ENCODE assay signal across 27 mouse cellular contexts in the genomic region with DNA sequence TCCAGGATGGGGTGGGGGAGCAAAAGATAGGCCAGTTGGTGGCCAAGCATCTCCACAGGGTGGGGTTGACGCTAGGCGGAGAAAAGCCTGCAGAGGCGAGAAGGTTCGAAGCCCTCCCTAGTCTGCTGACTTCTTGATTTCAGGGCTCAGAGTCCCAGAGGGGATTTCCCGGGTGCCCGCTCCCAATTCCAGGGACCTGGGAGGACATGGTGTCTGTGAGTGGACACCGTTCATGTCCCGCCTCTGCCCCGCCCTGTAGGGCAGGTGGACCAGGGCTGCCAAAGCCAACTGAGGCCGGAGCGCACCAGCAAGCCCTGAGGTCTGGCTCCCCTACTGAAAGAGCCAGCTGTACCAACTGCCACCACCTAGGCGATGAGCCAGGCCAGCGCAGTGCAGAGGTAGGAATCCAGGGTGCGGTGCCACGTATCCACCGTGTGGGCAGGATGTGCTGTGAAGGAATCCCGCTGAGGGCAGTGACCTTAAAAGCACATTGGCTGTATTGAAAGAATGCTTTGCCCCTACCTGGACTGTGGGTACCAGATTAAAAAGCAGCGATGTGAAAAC. TPM values are rescaled to one million over a fixed set of nuclear protein-coding genes. Genes with fewer than 3 reads are reported as not detected.
DNase-seq lines count a peak whose midpoint lies in the region; ATAC-seq and TF ChIP-seq lines count a peak whose summit lies in the region.
"Had no signal": no experiment of that assay in that cellular context is flagged by ENCODE, and none has a peak within 500 bp of the region (broad histone marks: within the 10 kb centered on the region; RNA-seq: fewer than 3 reads in every experiment).

No protein-coding gene starts in this region.

- no peak for ATAC-seq in forebrain, embryonic 11.5 days (replicated peaks; ENCODE audit: low FRiP score)
- ATAC-seq in forebrain, embryonic 14.5 days, result no peak
- ATAC-seq in hindbrain, postnatal 0 days, result no peak
- no peak for ATAC-seq in midbrain, embryonic 11.5 days (ENCODE audit: low FRiP score)
- ATAC-seq in midbrain, embryonic 15.5 days (replicated peaks), result no peak
- ATAC-seq: CD4-positive, CD25-positive, alpha-beta regulatory T cell, adult 4 months; forebrain, embryonic 15.5 days; forebrain, postnatal 0 days had no signal

- H3K36me3 ChIP-seq in forebrain, embryonic 11.5 days (ENCODE audit: control insufficient read depth, insufficient read depth, low read length), result no peaks in the 10 kb centered on the region
- H3K36me3 ChIP-seq in forebrain, embryonic 14.5 days (ENCODE audit: control insufficient read depth, insufficient read depth, low read length), result no peaks in the 10 kb centered on the region
- H3K36me3 ChIP-seq in hindbrain, embryonic 10.5 days, result no peaks in the 10 kb centered on the region
- no peaks in the 10 kb centered on the region for H3K36me3 ChIP-seq in hindbrain, postnatal 0 days (ENCODE audit: insufficient read depth, low read length)
- no peaks in the 10 kb centered on the region for H3K36me3 ChIP-seq in midbrain, embryonic 11.5 days (ENCODE audit: control insufficient read depth, insufficient read depth, low read length)
- no peaks in the 10 kb centered on the region for H3K36me3 ChIP-seq in midbrain, embryonic 15.5 days (replicated peaks)
- H3K36me3 ChIP-seq: embryonic facial prominence, embryonic 13.5 days; embryonic facial prominence, embryonic 15.5 days; forebrain, embryonic 12.5 days; forebrain, embryonic 15.5 days had no signal

- WGBS in forebrain, embryonic 11.5 days, result 6% methylated on average over 18 of the region's 18 CpGs
- WGBS in forebrain, embryonic 14.5 days, result 9% methylated on average over 18 of the region's 18 CpGs
- 6% methylated on average over 18 of the region's 18 CpGs for WGBS in hindbrain, embryonic 10.5 days
- WGBS in hindbrain, postnatal 0 days, result 4% methylated on average over 18 of the region's 18 CpGs
- WGBS in midbrain, embryonic 11.5 days, result 7% methylated on average over 18 of the region's 18 CpGs
- WGBS in midbrain, embryonic 15.5 days, result 9% methylated on average over 18 of the region's 18 CpGs

- TF ChIP-seq CTCF in hindbrain, postnatal 0 days (IDR thresholded peaks at IDR 0.05; ENCODE audit: low read depth), result no peak

- peaks cover 13% of the 10 kb centered on the region for H3K4me1 ChIP-seq in forebrain, embryonic 11.5 days (replicated peaks; ENCODE audit: control insufficient read depth, insufficient read depth, low read length)
- peaks cover 7% of the 10 kb centered on the region; the same call in 1 of the 2 replicates for H3K4me1 ChIP-seq in forebrain, embryonic 14.5 days (ENCODE audit: control insufficient read depth, insufficient read depth, low read length)
- peaks cover 24% of the 10 kb centered on the region for H3K4me1 ChIP-seq in hindbrain, embryonic 10.5 days (replicated peaks)
- no peaks in the 10 kb centered on the region for H3K4me1 ChIP-seq in hindbrain, postnatal 0 days (ENCODE audit: insufficient read depth, low read length)
- peaks cover 10% of the 10 kb centered on the region for H3K4me1 ChIP-seq in midbrain, embryonic 11.5 days (ENCODE audit: control insufficient read depth, insufficient read depth, low read length)
- H3K4me1 ChIP-seq in midbrain, embryonic 15.5 days, result peaks cover 16% of the 10 kb centered on the region

- H3K4me2 ChIP-seq in forebrain, embryonic 11.5 days (ENCODE audit: low read depth, low read length, severe bottlenecking), result no peak overlapping the region
- no peak overlapping the region for H3K4me2 ChIP-seq in forebrain, embryonic 14.5 days (ENCODE audit: low read length)
- no peak overlapping the region for H3K4me2 ChIP-seq in hindbrain, postnatal 0 days (ENCODE audit: low read depth, low read length)
- no peak overlapping the region for H3K4me2 ChIP-seq in midbrain, embryonic 11.5 days
- H3K4me2 ChIP-seq in midbrain, embryonic 15.5 days, result no peak overlapping the region
- H3K4me2 ChIP-seq: embryonic facial prominence, embryonic 13.5 days; embryonic facial prominence, embryonic 15.5 days; forebrain, embryonic 12.5 days; forebrain, embryonic 15.5 days had no signal

- no peak overlapping the region for H3K27ac ChIP-seq in forebrain, embryonic 11.5 days (ENCODE audit: low read depth, low read length)
- no peak overlapping the region for H3K27ac ChIP-seq in forebrain, embryonic 14.5 days (ENCODE audit: low read depth, low read length)
- no peak overlapping the region for H3K27ac ChIP-seq in hindbrain, embryonic 10.5 days
- no peak overlapping the region for H3K27ac ChIP-seq in hindbrain, postnatal 0 days
- no peak overlapping the region for H3K27ac ChIP-seq in midbrain, embryonic 11.5 days (ENCODE audit: low read depth, low read length)
- H3K27ac ChIP-seq in midbrain, embryonic 15.5 days, result no peak overlapping the region
- H3K27ac ChIP-seq: embryonic facial prominence, embryonic 13.5 days; embryonic facial prominence, embryonic 15.5 days; forebrain, embryonic 12.5 days; forebrain, embryonic 15.5 days had no signal

- H3K27me3 ChIP-seq in forebrain, embryonic 11.5 days (ENCODE audit: control insufficient read depth, insufficient read depth, low read length), result peaks cover 67% of the 10 kb centered on the region
- peaks cover 53% of the 10 kb centered on the region for H3K27me3 ChIP-seq in forebrain, embryonic 14.5 days (replicated peaks; ENCODE audit: control insufficient read depth, insufficient read depth, low read length)
- H3K27me3 ChIP-seq in hindbrain, embryonic 10.5 days (ENCODE audit: insufficient read depth, poor library complexity, severe bottlenecking), result peaks cover 100% of the 10 kb centered on the region
- H3K27me3 ChIP-seq in hindbrain, postnatal 0 days (ENCODE audit: insufficient read depth, low read length), result peaks cover 68% of the 10 kb centered on the region
- H3K27me3 ChIP-seq in midbrain, embryonic 11.5 days (ENCODE audit: control insufficient read depth, insufficient read depth, low read length), result peaks cover 79% of the 10 kb centered on the region
- peaks cover 85% of the 10 kb centered on the region for H3K27me3 ChIP-seq in midbrain, embryonic 15.5 days (replicated peaks)

- no peaks in the 10 kb centered on the region for H3K9me3 ChIP-seq in forebrain, embryonic 11.5 days (ENCODE audit: control insufficient read depth, low read length)
- H3K9me3 ChIP-seq in forebrain, embryonic 14.5 days (replicated peaks; ENCODE audit: control insufficient read depth, low read length), result no peaks in the 10 kb centered on the region
- H3K9me3 ChIP-seq in hindbrain, embryonic 10.5 days, result no peaks in the 10 kb centered on the region
- no peaks in the 10 kb centered on the region for H3K9me3 ChIP-seq in hindbrain, postnatal 0 days (ENCODE audit: low read length)
- no peaks in the 10 kb centered on the region for H3K9me3 ChIP-seq in midbrain, embryonic 11.5 days (ENCODE audit: control insufficient read depth, low read length)
- no peaks in the 10 kb centered on the region for H3K9me3 ChIP-seq in midbrain, embryonic 15.5 days
- H3K9me3 ChIP-seq: embryonic facial prominence, embryonic 13.5 days; embryonic facial prominence, embryonic 15.5 days; forebrain, embryonic 12.5 days; forebrain, embryonic 15.5 days had no signal

- peak; percentile 52 for DNase-seq in forebrain, embryonic 11.5 days (ENCODE audit: low spot score)
- no peak for DNase-seq in forebrain, embryonic 14.5 days (ENCODE audit: low spot score)
- DNase-seq in hindbrain, embryonic 10.5 days (ENCODE audit: low spot score), result peak; percentile 17
- no peak for DNase-seq in hindbrain, postnatal 0 days (ENCODE audit: low spot score)
- peak; percentile 84 for DNase-seq in midbrain, embryonic 11.5 days (ENCODE audit: low spot score, missing footprints)
- peak; percentile 5 for DNase-seq in retina, postnatal 1 day
- DNase-seq in retina, embryonic 14.5 days (ENCODE audit: low spot score), result no peak
- DNase-seq: adrenal gland, adult 2 months; adrenal gland, postnatal 10 days; adrenal gland, postnatal 25 days; B cell, adult 2 months; cerebellum, adult 11 months; cerebellum, adult 18-20 months; cerebellum, adult 8-10 months; cerebellum, adult 9-11 months; cerebellum, postnatal 14 days; cerebellum, postnatal 36 days; embryo, embryonic 11 days; forebrain, postnatal 0 days had no signal

- H3K9ac ChIP-seq in forebrain, embryonic 11.5 days (ENCODE audit: low read length), result no peak overlapping the region
- no peak overlapping the region for H3K9ac ChIP-seq in forebrain, embryonic 14.5 days (ENCODE audit: low read length)
- H3K9ac ChIP-seq in hindbrain, postnatal 0 days (replicated peaks; ENCODE audit: low read length), result no peak overlapping the region
- H3K9ac ChIP-seq in midbrain, embryonic 11.5 days (ENCODE audit: low read length), result no peak overlapping the region
- H3K9ac ChIP-seq in midbrain, embryonic 15.5 days, result no peak overlapping the region
- H3K9ac ChIP-seq: embryonic facial prominence, embryonic 13.5 days; embryonic facial prominence, embryonic 15.5 days; forebrain, embryonic 12.5 days; forebrain, embryonic 15.5 days; forebrain, postnatal 0 days had no signal

- H3K4me3 ChIP-seq in forebrain, embryonic 11.5 days (ENCODE audit: low read depth, low read length), result no peak overlapping the region
- H3K4me3 ChIP-seq in forebrain, embryonic 14.5 days (ENCODE audit: low read depth, low read length), result no peak overlapping the region
- no peak overlapping the region for H3K4me3 ChIP-seq in hindbrain, embryonic 10.5 days
- no peak overlapping the region for H3K4me3 ChIP-seq in hindbrain, postnatal 0 days (ENCODE audit: low read length)
- no peak overlapping the region for H3K4me3 ChIP-seq in midbrain, embryonic 11.5 days (ENCODE audit: low read depth, low read length)
- no peak overlapping the region for H3K4me3 ChIP-seq in midbrain, embryonic 15.5 days
- H3K4me3 ChIP-seq: embryonic facial prominence, embryonic 13.5 days; embryonic facial prominence, embryonic 15.5 days; forebrain, embryonic 12.5 days; forebrain, embryonic 15.5 days had no signal

RNA-seq across cellular contexts. Expression of a gene that starts 7.9 kb away (rescaled TPM):
- 4.1 and 5.7 TPM in 2 replicates for polyA plus RNA-seq in forebrain, embryonic 11.5 days (2014; fragmentation: Nextera tagmentation; extraction: Ambion mirVana)
- polyA plus RNA-seq in forebrain, embryonic 14.5 days (2014; fragmentation: Nextera tagmentation; extraction: Ambion mirVana), result 4.1 and 4.6 TPM in 2 replicates
- polyA plus RNA-seq in hindbrain, embryonic 10.5 days (2016; fragmentation: Nextera tagmentation; extraction: Ambion mirVana), result 0.56 and 1.0 TPM in 2 replicates
- not detected in 2 replicates for total RNA-seq in hindbrain, postnatal 0 days (2014; rRNA removed)
- polyA plus RNA-seq in hindbrain, postnatal 0 days (2015; fragmentation: Nextera tagmentation; extraction: Ambion mirVana), result not detected in 2 replicates
- polyA plus RNA-seq in midbrain, embryonic 11.5 days (2014; fragmentation: Nextera tagmentation; extraction: Ambion mirVana), result 0.60 and 0.77 TPM in 2 replicates
- polyA plus RNA-seq in midbrain, embryonic 15.5 days (2015; fragmentation: Nextera tagmentation; extraction: Ambion mirVana), result 0.40 and 0.98 TPM in 2 replicates
- total RNA-seq: adrenal gland, adult 2 months; adrenal gland, postnatal 25 days; CH12.LX; MEL had no signal
- polyA plus RNA-seq: adrenal gland, adult 2 months; CD4-positive, CD25-positive, alpha-beta regulatory T cell, adult 4 months had no signal

RNA-seq across cellular contexts. Expression of a gene that starts 54.7 kb away (rescaled TPM):
- 12.1 and 12.6 TPM in 2 replicates for polyA plus RNA-seq in forebrain, embryonic 11.5 days (2014; fragmentation: Nextera tagmentation; extraction: Ambion mirVana)
- polyA plus RNA-seq in forebrain, embryonic 14.5 days (2014; fragmentation: Nextera tagmentation; extraction: Ambion mirVana), result 12.0 and 12.3 TPM in 2 replicates
- 9.2 and 12.3 TPM in 2 replicates for polyA plus RNA-seq in hindbrain, embryonic 10.5 days (2016; fragmentation: Nextera tagmentation; extraction: Ambion mirVana)
- 35.7 and 53.1 TPM in 2 replicates for total RNA-seq in hindbrain, postnatal 0 days (2014; rRNA removed)
- 16.1 and 18.1 TPM in 2 replicates for polyA plus RNA-seq in hindbrain, postnatal 0 days (2015; fragmentation: Nextera tagmentation; extraction: Ambion mirVana)
- 7.6 and 9.7 TPM in 2 replicates for polyA plus RNA-seq in midbrain, embryonic 11.5 days (2014; fragmentation: Nextera tagmentation; extraction: Ambion mirVana)
- polyA plus RNA-seq in midbrain, embryonic 15.5 days (2015; fragmentation: Nextera tagmentation; extraction: Ambion mirVana), result 14.4 and 16.7 TPM in 2 replicates

Comparison
In these comparisons a context has a peak if more than half of its experiments do, and no peak if none do; other contexts are left out.
1. DNase-seq: peak in forebrain, embryonic 11.5 days (single experiment), hindbrain, embryonic 10.5 days (single experiment), midbrain, embryonic 11.5 days (single experiment) and retina, postnatal 1 day (single experiment); none in forebrain, embryonic 14.5 days (single experiment), hindbrain, postnatal 0 days (single experiment) and retina, embryonic 14.5 days (single experiment).